Mouse (Mus musculus) brain, adult 2 months (tissue): ENCODE measurements around the gene Plekhh2.

Experiments
- DNase-seq: peaks from one replicate; pipeline ENCODE4 v3.0.0; 2011; ENCODE audit warnings: low read depth, low spot score

The Plekhh2 gene

GRCm38 (mm10) chr17:84511682-84512515 is at the start of gene Plekhh2:
Gene Plekhh2 (plus strand): TSS chr17:84511895.
- peak; percentile 90 for DNase-seq

- peak; percentile 99 for DNase-seq
These were observed 45.7 kb upstream of the Plekhh2 start, which contains the start of gene Thada for GRCm38 (mm10) chr17:84465753-84466608. Gene Thada (minus strand): TSS chr17:84466205.

GRCm38 (mm10) chr17:84474312-84474711 is 37.4 kb upstream of the Plekhh2 start:
- peak; percentile 70 for DNase-seq

DNA sequence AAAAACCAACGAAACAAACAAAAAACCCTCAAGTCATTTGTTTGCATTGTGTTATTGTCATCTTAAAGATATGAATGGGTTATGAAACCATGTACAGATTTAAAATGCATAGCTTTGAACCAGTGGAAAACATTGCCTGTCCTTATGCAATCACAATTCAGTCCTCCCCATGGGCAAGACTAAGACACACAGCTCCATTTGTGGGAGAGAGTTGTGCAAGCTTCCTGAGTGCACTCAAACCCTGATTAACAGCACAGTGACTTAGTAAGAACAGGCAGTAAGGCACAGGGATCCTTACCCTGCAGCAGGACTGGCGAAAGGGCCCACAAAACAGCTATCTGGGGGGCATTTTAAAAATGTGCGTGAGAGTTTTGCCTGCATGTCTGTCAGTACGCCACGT is 34.5 kb upstream of the Plekhh2 start:
- no peak for DNase-seq

DNA sequence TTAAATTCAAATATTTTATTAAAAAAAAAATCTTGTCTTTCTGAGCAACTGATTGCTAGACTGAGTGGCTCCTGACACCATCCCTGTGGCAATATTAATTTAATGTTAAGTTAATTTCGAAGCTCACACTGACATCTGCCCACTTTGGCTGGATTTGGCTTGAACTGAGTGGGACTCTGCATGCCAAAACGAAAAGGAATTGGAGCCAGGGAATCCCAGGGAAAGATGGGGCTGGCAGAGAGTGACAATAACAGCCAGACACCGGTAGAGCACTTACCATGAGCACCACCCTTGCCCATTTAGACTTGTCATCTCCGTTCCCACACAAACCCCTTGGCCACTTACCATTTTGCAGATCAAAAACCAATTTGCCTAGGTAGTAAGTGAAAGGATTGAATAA is 33.4 kb upstream of the Plekhh2 start:
- DNase-seq = no peak

GRCm38 (mm10) chr17:84480464-84481355 is 31.0 kb upstream of the Plekhh2 start:
- peak; percentile 50 for DNase-seq

GRCm38 (mm10) chr17:84482831-84483230 is 28.9 kb upstream of the Plekhh2 start:
- no peak for DNase-seq

DNA sequence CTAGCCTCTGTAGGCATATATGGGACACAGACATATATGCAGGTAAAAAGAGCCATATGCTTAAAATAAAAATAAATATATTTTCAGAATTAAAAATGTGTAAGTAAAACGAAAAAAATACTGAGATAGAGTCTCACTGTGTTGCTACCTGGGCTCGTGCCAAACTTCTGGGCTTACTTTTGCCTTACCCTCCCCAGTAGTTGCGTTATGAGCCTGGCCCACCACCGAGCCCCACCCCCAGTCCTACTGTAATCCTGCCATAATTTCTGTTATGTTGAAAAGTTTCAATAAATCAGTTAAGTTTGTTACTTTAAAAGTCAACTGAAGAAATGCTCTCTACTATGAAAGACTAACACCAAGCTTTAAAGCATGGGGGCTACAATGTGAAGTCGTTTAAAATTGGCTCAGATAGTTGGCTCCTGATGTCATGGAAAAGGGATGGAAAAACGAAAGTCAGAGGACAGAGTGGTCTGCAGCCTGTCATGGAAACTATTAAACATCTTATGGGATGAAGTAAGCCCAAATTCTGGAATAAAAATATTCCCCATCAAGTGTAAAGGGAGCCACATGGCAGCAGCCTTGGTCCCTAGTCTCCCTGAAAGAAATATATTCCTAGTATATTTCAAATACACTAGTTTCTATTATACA is 27.9 kb upstream of the Plekhh2 start:
- no peak for DNase-seq

GRCm38 (mm10) chr17:84487415-84487814 is 24.3 kb upstream of the Plekhh2 start:
- DNase-seq = no peak

DNA sequence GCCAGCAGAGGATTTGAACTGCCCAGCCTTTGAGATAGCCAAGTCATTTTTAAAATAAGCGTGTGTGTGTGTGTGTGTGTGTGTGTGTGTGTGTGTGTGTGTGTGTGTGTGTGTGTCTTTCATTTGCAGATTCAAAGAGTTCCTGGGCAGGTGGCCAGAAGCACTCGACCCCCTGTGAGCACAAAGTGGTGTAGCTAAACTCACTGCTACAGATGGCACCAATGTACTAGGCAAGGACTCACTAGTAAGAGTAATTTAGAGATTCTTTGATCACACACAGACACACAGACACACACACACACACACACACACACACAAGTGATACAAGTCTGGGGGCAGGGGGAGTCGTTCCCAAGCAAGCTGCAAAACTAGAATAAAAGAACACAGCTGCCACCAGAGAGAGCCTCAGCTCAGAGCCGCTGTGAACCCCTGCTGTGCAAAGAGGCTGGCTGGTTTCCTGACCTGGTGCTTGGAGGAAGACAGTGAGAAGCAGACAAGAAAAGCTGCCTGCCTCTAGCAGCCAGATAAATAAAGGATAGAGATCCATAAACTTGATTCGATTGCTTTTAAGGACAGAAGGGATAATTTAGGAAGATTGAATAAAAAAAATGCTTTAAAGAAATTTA is 19.3 kb upstream of the Plekhh2 start:
- no peak for DNase-seq

DNA sequence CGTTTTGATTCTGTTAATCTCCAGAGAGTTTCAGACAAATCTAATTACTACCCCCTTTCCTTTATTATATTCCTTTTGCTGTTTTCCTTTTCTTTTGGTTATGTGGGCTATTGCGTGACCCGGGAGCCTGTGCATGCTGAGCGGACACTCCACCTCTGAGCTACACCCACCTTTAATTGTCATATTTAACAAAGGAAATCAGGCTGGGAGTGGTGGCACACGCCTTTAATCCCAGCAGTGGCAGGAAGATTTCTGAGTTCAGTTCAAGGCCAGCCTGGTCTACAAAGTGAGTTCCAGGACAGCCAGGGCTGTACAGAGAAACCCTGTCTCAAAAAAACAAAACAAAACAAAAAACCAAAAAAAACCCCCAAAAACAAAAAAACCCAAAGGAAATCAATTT is 14.7 kb upstream of the Plekhh2 start:
- no peak for DNase-seq

GRCm38 (mm10) chr17:84497559-84497958 is 14.1 kb upstream of the Plekhh2 start:
- no peak for DNase-seq

DNA sequence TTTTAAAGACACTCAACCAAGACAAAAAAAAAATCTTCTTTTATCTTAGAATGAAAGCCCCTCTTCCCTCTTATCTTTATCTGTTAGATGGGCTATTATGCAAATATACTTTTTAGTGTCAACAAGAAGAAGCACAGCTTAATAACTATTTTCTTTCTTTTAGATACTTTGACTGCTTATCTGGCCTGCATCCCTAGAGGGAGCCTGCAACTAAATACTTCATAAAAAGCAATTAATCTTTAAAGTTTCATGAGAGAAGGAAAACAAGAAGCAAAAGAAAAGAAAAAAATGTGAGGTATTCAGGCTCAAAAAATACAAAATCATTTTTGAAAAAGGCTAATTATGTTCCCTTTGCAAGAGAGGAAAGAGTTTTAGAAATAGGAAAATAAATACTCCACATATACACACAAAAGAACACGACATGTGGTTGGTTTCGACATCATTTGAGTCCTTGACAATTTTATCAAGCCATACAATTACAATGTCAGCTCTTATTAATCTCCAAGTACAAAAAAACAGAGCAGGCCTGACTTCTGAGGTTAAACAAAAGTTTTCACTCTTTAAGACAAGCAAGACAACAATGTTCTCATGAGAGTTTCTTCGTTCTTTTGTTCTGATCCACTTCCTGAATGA is 13.6 kb upstream of the Plekhh2 start:
- no peak for DNase-seq

DNA sequence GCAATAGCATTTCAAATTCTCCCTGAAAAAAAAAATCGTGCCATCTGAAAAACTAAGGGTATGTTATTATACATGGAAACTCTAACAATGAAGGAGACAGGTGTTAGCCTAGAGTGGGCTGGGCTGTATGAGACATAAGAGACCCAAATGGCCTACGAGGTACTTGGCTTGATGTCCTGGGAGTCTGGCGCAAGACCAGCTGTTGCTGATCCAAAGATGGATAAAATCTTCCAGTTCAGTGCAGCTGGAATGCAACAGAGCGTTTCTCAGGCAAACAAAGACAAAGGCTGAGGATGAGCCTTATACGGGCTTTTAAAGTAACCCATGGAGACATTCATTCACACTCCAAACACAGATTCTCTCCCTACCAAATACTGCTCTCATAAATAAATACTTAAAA is 13.1 kb upstream of the Plekhh2 start:
- peak; percentile 16 for DNase-seq

DNA sequence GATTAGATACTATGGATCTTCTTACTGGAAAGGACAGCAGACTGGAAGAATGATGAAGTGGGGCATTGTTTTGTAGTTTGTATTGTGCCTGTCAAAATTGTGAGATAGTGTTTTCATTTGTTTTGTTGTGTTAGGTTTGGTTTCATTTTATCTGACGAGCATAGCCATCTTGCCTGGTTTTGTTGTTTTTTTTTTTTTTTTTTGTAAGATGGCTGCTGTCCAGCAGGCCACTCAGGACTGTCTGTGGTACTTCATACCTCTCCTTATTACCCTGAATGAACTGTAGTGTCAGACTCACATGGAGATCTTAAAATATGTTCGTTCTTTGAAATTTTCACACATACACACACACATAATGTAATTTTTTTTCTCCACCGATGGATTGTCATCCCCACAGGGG is 9.4 kb upstream of the Plekhh2 start:
- DNase-seq = no peak

DNA sequence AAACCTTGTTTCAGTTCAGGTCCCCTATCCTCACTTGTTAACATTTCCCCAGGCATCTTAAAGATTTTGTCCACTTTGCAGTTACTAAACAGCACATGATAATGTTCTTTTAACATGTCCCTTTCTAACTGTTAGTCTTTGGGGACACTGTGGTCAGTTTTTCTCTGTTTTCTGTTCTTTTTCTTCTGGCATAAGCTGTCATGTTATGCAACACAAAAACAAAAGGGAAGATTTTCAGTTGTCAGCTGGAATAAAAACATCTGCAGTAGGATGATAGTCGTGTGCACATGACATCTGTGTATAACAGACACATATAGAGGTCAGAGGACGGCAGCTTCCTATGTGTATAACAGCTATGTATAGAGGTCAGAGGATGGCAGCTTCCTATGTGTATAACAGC is 5.8 kb upstream of the Plekhh2 start:
- DNase-seq = no peak

GRCm38 (mm10) chr17:84508736-84509135 is 3.0 kb upstream of the Plekhh2 start:
- peak; percentile 79 for DNase-seq

DNA sequence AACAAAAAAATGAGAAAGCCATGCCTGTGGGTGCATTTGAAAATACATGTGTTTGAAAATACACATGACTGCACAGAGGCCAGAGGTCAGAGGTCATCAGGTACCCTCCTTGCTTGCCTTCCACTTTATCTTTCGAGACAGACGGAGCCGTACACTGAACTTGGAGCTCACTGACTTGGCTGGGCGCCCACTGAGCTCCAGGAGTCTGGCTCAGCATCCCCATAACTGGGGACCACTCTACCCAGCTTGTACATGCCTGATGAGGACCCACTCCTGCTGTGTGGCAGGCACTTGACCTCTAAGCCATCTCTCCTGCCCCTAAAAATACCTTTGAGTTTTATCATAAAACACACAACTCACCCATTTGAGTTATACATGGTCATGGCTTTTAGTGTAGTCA is 2.5 kb upstream of the Plekhh2 start:
- no peak for DNase-seq

DNA sequence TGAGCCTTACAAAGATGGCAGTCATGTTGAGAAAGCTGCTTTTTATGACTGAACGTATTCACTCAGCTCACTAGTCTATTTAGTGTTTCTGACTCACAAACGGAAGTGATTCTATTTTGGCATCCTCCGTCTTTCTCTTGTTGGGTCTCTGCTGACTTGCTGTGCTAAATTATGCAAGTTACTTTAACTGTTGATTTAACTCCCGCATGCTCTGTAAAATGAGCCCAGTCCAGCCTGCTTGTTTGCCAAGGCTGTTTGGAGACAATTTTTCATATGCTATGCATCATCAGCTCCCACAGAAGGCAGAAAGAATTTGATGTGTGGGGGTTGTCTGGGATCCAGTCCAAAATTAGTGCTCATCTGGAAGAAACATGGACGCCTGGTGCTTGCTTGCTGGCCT is 1.3 kb upstream of the Plekhh2 start:
- peak; percentile 89 for DNase-seq

DNA sequence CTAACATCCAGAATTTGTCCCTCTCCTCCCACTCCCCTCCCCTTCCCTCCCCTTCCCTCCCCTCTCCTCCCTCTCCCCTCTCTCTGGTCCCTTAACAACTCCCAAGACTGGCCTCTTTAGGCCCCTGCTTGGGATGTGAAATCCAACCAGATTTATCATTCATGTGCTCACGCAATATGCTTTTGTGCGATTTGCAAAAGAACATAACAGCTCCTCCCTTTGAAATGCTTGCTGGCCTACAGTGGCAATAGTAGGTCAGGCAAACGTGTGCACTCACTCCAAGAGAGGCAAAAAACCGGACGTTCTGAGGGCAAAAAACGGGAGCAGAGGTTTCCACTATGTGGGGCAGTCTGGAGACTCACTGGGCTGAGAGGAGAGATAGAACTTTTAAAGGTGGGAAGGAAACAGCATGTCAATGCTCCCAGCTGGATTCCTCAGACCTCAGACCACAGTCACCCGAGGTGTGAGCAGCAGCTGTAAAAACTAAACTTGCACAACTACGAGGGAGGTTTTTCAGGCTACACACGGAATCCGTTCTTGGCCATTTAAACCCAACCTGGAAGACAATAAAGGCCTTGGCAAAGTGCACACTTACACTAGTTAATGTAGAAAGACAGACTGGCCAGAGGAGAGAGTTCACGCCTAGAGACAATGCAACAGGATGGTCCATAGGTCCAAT is 595 bp upstream of the Plekhh2 start:
- no peak for DNase-seq
